Mouse (Mus musculus) limb, embryonic 10.5 days (tissue): ENCODE results near the gene Mef2d. TPM values are rescaled to one million over a fixed set of nuclear protein-coding genes. Genes with fewer than 3 reads are reported as not detected.
A peak's percentile ranks its signal among the peaks of the same experiment; 100 is the strongest.

Experiments
- DNase-seq: peaks from one replicate; pipeline ENCODE4 v3.0.0-alpha.2; 2017; ENCODE audit warnings: low spot score
- H3K27ac ChIP-seq: fragments of 300-500 bp; sonication (generic); 2 replicates; pipeline ENCODE4 v1.5.1; 2016; ENCODE audit warnings: mild to moderate bottlenecking
- H3K27me3 ChIP-seq: fragments of 300-500 bp; sonication (generic); 2 replicates; pipeline ENCODE4 v1.6.1; 2016; ENCODE audit warnings: low read depth, mild to moderate bottlenecking; ENCODE audit not compliant: poor library complexity, severe bottlenecking
- H3K36me3 ChIP-seq: fragments of 300-500 bp; sonication (generic); 2 replicates; pipeline ENCODE4 v1.6.1; 2016; ENCODE audit warnings: mild to moderate bottlenecking, moderate library complexity
- H3K4me1 ChIP-seq: fragments of 300-500 bp; sonication (generic); 2 replicates; pipeline ENCODE4 v1.6.1; 2016
- H3K4me3 ChIP-seq: fragments of 300-500 bp; sonication (generic); 2 replicates; pipeline ENCODE4 v1.5.1; 2016; ENCODE audit warnings: mild to moderate bottlenecking, moderate library complexity
- H3K9me3 ChIP-seq: fragments of 300-500 bp; sonication (generic); replicated peaks from 2 replicates; pipeline ENCODE4 v1.6.1; 2016; ENCODE audit warnings: mild to moderate bottlenecking
- WGBS: fragments of 180-500 bp; shearing (Covaris S2); methylation state at CpG from one replicate; pipeline ENCODE4 v1.1.7; 2016; 5-methylcytosine and 5-hydroxymethylcytosine counted together
- polyA plus RNA-seq: library from polyadenylated mRNA; unstranded; fragments of >200 nt; fragmentation: Nextera tagmentation; extraction: Ambion mirVana; gene quantifications from 2 replicates; pipeline ENCODE4 v1.2.1, GENCODE M21; 2016

Mef2d gene
- polyA plus RNA-seq, 1 experiment from 2014 or later = 14.0 TPM

DNA sequence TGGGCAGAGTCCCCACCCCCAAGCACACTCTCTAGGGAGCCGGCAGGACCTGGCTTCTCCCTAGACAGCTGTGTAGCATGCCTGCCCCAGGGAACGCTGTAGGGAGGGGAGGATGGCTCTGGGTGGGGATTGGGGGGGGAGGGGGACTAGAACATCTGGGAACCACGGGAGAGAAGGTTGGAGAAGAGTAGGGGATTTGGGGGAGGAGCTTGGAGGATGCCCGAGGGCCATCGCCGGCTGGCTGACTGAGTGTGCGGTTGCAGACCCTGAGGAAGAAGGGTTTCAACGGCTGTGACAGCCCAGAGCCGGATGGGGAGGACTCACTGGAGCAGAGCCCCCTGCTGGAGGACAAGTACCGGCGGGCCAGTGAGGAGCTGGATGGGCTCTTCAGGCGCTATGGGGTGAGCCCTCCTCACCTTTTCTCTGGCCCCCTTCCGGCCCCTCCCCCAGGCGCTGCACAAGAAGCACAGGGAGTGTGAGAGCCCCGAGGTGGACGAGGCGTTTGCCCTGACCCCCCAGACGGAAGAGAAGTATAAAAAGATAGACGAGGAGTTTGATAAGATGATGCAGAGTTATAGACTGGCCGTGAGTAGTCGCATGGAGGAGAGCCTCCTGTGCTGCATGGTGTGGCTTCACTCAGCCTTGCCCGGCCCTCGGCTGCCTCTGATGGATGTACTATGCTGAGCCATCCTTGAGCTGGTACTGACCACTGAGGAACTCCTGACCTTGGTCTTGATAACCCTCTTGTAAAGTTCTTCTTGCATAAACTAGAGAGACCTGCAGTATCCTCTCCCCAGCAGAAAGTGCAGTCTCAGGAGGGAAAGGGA, 15.8 kb downstream of the Mef2d start:
- Histone ChIP-seq H3K4me3 (peak overlapping the region; percentile 21; the same call in 1 of the 2 replicates), H3K9me3 (no peaks in the 10 kb centered on the region), H3K36me3 (peaks cover 79% of the 10 kb centered on the region), H3K4me1 (peaks cover 16% of the 10 kb centered on the region), H3K27ac (peak overlapping the region; percentile 61), H3K27me3 (no peaks in the 10 kb centered on the region)
- 18% methylated on average over 23 of the region's 23 CpGs for WGBS
- peak; percentile 76 for DNase-seq

DNA sequence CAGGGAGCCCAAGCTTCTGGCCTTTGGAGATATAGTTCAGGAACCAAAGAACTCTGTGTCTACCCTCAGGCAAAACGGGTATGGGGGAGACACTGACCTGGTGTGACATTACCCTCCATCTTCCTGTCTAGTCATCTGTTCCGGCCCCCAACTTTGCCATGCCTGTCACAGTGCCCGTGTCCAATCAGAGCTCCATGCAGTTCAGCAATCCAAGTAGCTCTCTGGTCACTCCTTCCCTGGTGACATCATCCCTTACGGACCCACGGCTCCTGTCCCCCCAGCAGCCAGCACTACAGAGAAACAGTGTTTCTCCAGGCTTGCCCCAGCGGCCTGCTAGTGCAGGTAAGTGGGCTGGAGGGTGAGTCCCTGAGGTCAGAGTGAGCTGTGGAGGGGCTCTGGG, 16.8 kb downstream of the Mef2d start:
- 88% methylated on average over 6 of the region's 6 CpGs for WGBS
- H3K36me3 ChIP-seq = peaks cover 88% of the 10 kb centered on the region
- no peak overlapping the region for H3K4me3 ChIP-seq
- H3K27ac ChIP-seq = no peak overlapping the region; the same call in 1 of the 2 replicates
- peaks cover 16% of the 10 kb centered on the region for H3K4me1 ChIP-seq
- H3K27me3 ChIP-seq = no peaks in the 10 kb centered on the region
- H3K9me3 ChIP-seq = no peaks in the 10 kb centered on the region
- no peak for DNase-seq

GRCm38 (mm10) chr3:88160856-88161255, 18.7 kb downstream of the Mef2d start:
- 80% methylated on average over 6 of the region's 6 CpGs for WGBS
- H3K4me3 ChIP-seq = no peak overlapping the region
- no peak for DNase-seq

GRCm38 (mm10) chr3:88162259-88162658, 20.1 kb downstream of the Mef2d start:
- H3K4me3 ChIP-seq = no peak overlapping the region
- peaks cover 98% of the 10 kb centered on the region for H3K36me3 ChIP-seq
- 92% methylated on average over 8 of the region's 8 CpGs for WGBS
- H3K27me3 ChIP-seq = no peaks in the 10 kb centered on the region
- no peak for DNase-seq
- no peaks in the 10 kb centered on the region for H3K9me3 ChIP-seq
- peaks cover 11% of the 10 kb centered on the region for H3K4me1 ChIP-seq
- no peak overlapping the region for H3K27ac ChIP-seq

More at GRCm38 (mm10) chr3:88160856-88161255, 18.7 kb downstream of the Mef2d start:
- peaks cover 16% of the 10 kb centered on the region for H3K4me1 ChIP-seq
- H3K36me3 ChIP-seq = peaks cover 96% of the 10 kb centered on the region
- no peak overlapping the region for H3K27ac ChIP-seq
- H3K9me3 ChIP-seq = no peaks in the 10 kb centered on the region
- H3K27me3 ChIP-seq = no peaks in the 10 kb centered on the region

GRCm38 (mm10) chr3:88162811-88163210, 20.6 kb downstream of the Mef2d start:
- peaks cover 99% of the 10 kb centered on the region for H3K36me3 ChIP-seq
- H3K4me3 ChIP-seq = no peak overlapping the region
- WGBS = 87% methylated on average over 4 of the region's 4 CpGs
- peaks cover 5% of the 10 kb centered on the region for H3K4me1 ChIP-seq
- no peak overlapping the region for H3K27ac ChIP-seq
- H3K27me3 ChIP-seq = no peaks in the 10 kb centered on the region
- no peaks in the 10 kb centered on the region for H3K9me3 ChIP-seq
- DNase-seq = no peak

GRCm38 (mm10) chr3:88163847-88164246, 21.7 kb downstream of the Mef2d start:
- Histone ChIP-seq H3K36me3 (peaks cover 98% of the 10 kb centered on the region), H3K9me3 (no peaks in the 10 kb centered on the region), H3K4me3 (no peak overlapping the region), H3K27me3 (no peaks in the 10 kb centered on the region), H3K27ac (no peak overlapping the region), H3K4me1 (no peaks in the 10 kb centered on the region)
- 83% methylated on average over 3 of the region's 3 CpGs for WGBS
- DNase-seq = no peak

DNA sequence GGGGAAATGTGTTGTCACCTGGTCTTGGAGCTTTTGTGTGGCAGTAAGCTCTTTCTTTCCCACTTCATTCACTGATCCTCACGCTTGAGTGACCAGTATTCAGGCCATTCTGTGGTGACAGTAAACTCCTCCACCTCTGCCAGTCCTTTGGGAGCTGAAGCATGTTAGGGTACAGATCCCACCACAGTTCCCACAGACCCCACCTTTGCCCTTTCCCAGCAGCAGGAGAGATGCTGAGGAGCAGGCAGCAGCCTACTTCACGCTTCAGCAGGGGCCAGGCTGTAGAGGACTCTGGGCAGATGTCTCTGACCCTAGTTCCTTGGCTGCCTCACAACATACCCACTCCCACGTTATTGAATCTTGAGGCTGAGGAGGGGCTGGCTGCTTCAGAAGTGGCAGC, 22.1 kb downstream of the Mef2d start:
- no peaks in the 10 kb centered on the region for H3K9me3 ChIP-seq
- no peak overlapping the region for H3K27ac ChIP-seq
- no peaks in the 10 kb centered on the region for H3K4me1 ChIP-seq
- peaks cover 98% of the 10 kb centered on the region for H3K36me3 ChIP-seq
- H3K4me3 ChIP-seq = no peak overlapping the region
- 87% methylated on average over 3 of the region's 3 CpGs for WGBS
- H3K27me3 ChIP-seq = no peaks in the 10 kb centered on the region
- DNase-seq = no peak

- no peak for DNase-seq
- Histone ChIP-seq H3K27me3 (no peaks in the 10 kb centered on the region), H3K36me3 (peaks cover 98% of the 10 kb centered on the region), H3K9me3 (no peaks in the 10 kb centered on the region), H3K27ac (no peak overlapping the region), H3K4me3 (no peak overlapping the region), H3K4me1 (no peaks in the 10 kb centered on the region)
- 92% methylated on average over 5 of the region's 5 CpGs for WGBS
These were observed 23.9 kb downstream of the Mef2d start for GRCm38 (mm10) chr3:88166056-88166455.

GRCm38 (mm10) chr3:88170361-88170760, 28.2 kb downstream of the Mef2d start:
- WGBS = 87% methylated on average over 5 of the region's 5 CpGs
- peaks cover 96% of the 10 kb centered on the region for H3K36me3 ChIP-seq

GRCm38 (mm10) chr3:88172440-88172839, 30.3 kb downstream of the Mef2d start:
- H3K4me3 ChIP-seq = no peak overlapping the region
- H3K36me3 ChIP-seq = peaks cover 80% of the 10 kb centered on the region
- WGBS = 87% methylated on average over 3 of the region's 3 CpGs
- H3K27ac ChIP-seq = no peak overlapping the region
- peaks cover 7% of the 10 kb centered on the region for H3K4me1 ChIP-seq
- DNase-seq = no peak
- H3K9me3 ChIP-seq = no peaks in the 10 kb centered on the region
- H3K27me3 ChIP-seq = no peaks in the 10 kb centered on the region

More at GRCm38 (mm10) chr3:88170361-88170760, 28.2 kb downstream of the Mef2d start:
- H3K9me3 ChIP-seq = no peaks in the 10 kb centered on the region
- DNase-seq = no peak
- H3K4me3 ChIP-seq = no peak overlapping the region
- H3K4me1 ChIP-seq = no peaks in the 10 kb centered on the region
- no peaks in the 10 kb centered on the region for H3K27me3 ChIP-seq
- H3K27ac ChIP-seq = no peak overlapping the region

GRCm38 (mm10) chr3:88173375-88173774, 31.2 kb downstream of the Mef2d start:
- DNase-seq = peak; percentile 65
- Histone ChIP-seq H3K4me1 (peaks cover 7% of the 10 kb centered on the region), H3K36me3 (peaks cover 70% of the 10 kb centered on the region), H3K27ac (no peak overlapping the region), H3K4me3 (no peak overlapping the region), H3K27me3 (no peaks in the 10 kb centered on the region), H3K9me3 (no peaks in the 10 kb centered on the region)
- WGBS = 56% methylated on average over 3 of the region's 3 CpGs

DNA sequence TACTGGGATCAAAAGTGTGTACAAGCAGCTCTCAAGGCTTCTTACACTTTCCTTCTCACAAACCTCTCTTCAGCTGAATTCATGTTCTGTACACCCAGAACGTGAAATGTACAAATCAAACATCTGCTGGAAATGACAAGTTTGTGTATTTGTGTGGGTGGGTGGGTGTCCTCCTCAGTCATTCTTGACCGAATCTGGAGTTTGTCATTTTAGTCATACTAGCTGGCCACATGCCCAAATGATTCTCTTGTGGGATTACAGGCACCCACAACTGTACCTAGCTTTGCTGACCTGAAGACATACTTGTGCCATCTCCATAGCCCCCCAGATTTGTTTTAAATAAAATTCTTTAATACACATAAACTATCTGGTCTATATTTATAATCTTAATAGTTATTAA, 32.7 kb downstream of the Mef2d start:
- 90% methylated on average over 2 of the region's 2 CpGs for WGBS
- H3K9me3 ChIP-seq = no peaks in the 10 kb centered on the region
- no peak overlapping the region for H3K27ac ChIP-seq
- peaks cover 7% of the 10 kb centered on the region for H3K4me1 ChIP-seq
- H3K36me3 ChIP-seq = peaks cover 56% of the 10 kb centered on the region
- no peak for DNase-seq
- no peak overlapping the region for H3K4me3 ChIP-seq
- no peaks in the 10 kb centered on the region for H3K27me3 ChIP-seq

GRCm38 (mm10) chr3:88177106-88177505, 34.9 kb downstream of the Mef2d start:
- Histone ChIP-seq H3K9me3 (no peaks in the 10 kb centered on the region), H3K36me3 (peaks cover 34% of the 10 kb centered on the region), H3K4me1 (peaks cover 7% of the 10 kb centered on the region), H3K27me3 (0 out of 2 replicates have a peak, but pooled peaks cover 13% of the 10 kb centered on the region), H3K27ac (peak overlapping the region; percentile 99), H3K4me3 (peak overlapping the region; percentile 75)
- 74% methylated on average over 5 of the region's 5 CpGs for WGBS
- no peak for DNase-seq
